Mouse (Mus musculus): ENCODE results near the gene Cecr2. TPM values are rescaled to one million over a fixed set of nuclear protein-coding genes. Genes with fewer than 3 reads are reported as not detected.

The Cecr2 gene
- polyA plus RNA-seq, 1 experiment from 2014 or later, result 7.2 TPM

- Histone ChIP-seq H3K4me3 (ENCODE audit: low read depth, low read length) (no peak overlapping the region), H3K9ac (replicated peaks; ENCODE audit: low read length) (no peak overlapping the region), H3K9me3 (replicated peaks; ENCODE audit: control insufficient read depth, low read length) (no peaks in the 10 kb centered on the region), H3K4me2 (ENCODE audit: low read depth, low read length) (no peak overlapping the region), H3K36me3 (replicated peaks; ENCODE audit: control insufficient read depth, insufficient read depth, low read depth, low read length) (no peaks in the 10 kb centered on the region), H3K27ac (replicated peaks; ENCODE audit: low read depth, low read length) (no peak overlapping the region), H3K4me1 (ENCODE audit: control insufficient read depth, insufficient read depth, low read length) (no peaks in the 10 kb centered on the region), H3K27me3 (ENCODE audit: control insufficient read depth, insufficient read depth, low read length) (no peaks in the 10 kb centered on the region)
- DNase-seq (ENCODE audit: low spot score) (no peak), ATAC-seq (replicated peaks; ENCODE audit: insufficient number of reproducible peaks, low FRiP score, low TSS enrichment, low read depth) (no peak)
- 87% methylated on average over 3 of the region's 3 CpGs for WGBS
Observed at GRCm38 (mm10) chr6:120714806-120715205, 48.6 kb downstream of the Cecr2 start.

GRCm38 (mm10) chr6:120715227-120715626, 49.1 kb downstream of the Cecr2 start:
- Histone ChIP-seq H3K9ac (replicated peaks; ENCODE audit: low read length) (no peak overlapping the region), H3K4me1 (ENCODE audit: control insufficient read depth, insufficient read depth, low read length) (no peaks in the 10 kb centered on the region), H3K4me3 (ENCODE audit: low read depth, low read length) (no peak overlapping the region), H3K27ac (replicated peaks; ENCODE audit: low read depth, low read length) (no peak overlapping the region), H3K9me3 (replicated peaks; ENCODE audit: control insufficient read depth, low read length) (no peaks in the 10 kb centered on the region), H3K27me3 (ENCODE audit: control insufficient read depth, insufficient read depth, low read length) (no peaks in the 10 kb centered on the region), H3K36me3 (replicated peaks; ENCODE audit: control insufficient read depth, insufficient read depth, low read depth, low read length) (no peaks in the 10 kb centered on the region), H3K4me2 (ENCODE audit: low read depth, low read length) (no peak overlapping the region)
- no peak for ATAC-seq (replicated peaks; ENCODE audit: insufficient number of reproducible peaks, low FRiP score, low TSS enrichment, low read depth)
- DNase-seq (ENCODE audit: low spot score), result peak; percentile 54
- WGBS, result 66% methylated on average over 5 of the region's 5 CpGs

GRCm38 (mm10) chr6:120715851-120716250, 49.7 kb downstream of the Cecr2 start:
- Histone ChIP-seq H3K9ac (replicated peaks; ENCODE audit: low read length) (no peak overlapping the region), H3K9me3 (replicated peaks; ENCODE audit: control insufficient read depth, low read length) (no peaks in the 10 kb centered on the region), H3K27ac (replicated peaks; ENCODE audit: low read depth, low read length) (no peak overlapping the region), H3K4me1 (ENCODE audit: control insufficient read depth, insufficient read depth, low read length) (no peaks in the 10 kb centered on the region), H3K36me3 (replicated peaks; ENCODE audit: control insufficient read depth, insufficient read depth, low read depth, low read length) (no peaks in the 10 kb centered on the region), H3K4me3 (ENCODE audit: low read depth, low read length) (no peak overlapping the region), H3K4me2 (ENCODE audit: low read depth, low read length) (no peak overlapping the region), H3K27me3 (ENCODE audit: control insufficient read depth, insufficient read depth, low read length) (no peaks in the 10 kb centered on the region)
- ATAC-seq (replicated peaks; ENCODE audit: insufficient number of reproducible peaks, low FRiP score, low TSS enrichment, low read depth), result no peak
- DNase-seq (ENCODE audit: low spot score), result no peak

- DNase-seq (ENCODE audit: low spot score) (peak; percentile 9), ATAC-seq (replicated peaks; ENCODE audit: insufficient number of reproducible peaks, low FRiP score, low TSS enrichment, low read depth) (0 out of 2 replicates have a peak, but pooled peaks have one; percentile 52)
- Histone ChIP-seq H3K36me3 (replicated peaks; ENCODE audit: control insufficient read depth, insufficient read depth, low read depth, low read length) (no peaks in the 10 kb centered on the region), H3K4me1 (ENCODE audit: control insufficient read depth, insufficient read depth, low read length) (no peaks in the 10 kb centered on the region), H3K4me2 (ENCODE audit: low read depth, low read length) (no peak overlapping the region), H3K27me3 (ENCODE audit: control insufficient read depth, insufficient read depth, low read length) (no peaks in the 10 kb centered on the region), H3K9ac (replicated peaks; ENCODE audit: low read length) (no peak overlapping the region), H3K27ac (replicated peaks; ENCODE audit: low read depth, low read length) (no peak overlapping the region), H3K9me3 (replicated peaks; ENCODE audit: control insufficient read depth, low read length) (no peaks in the 10 kb centered on the region), H3K4me3 (ENCODE audit: low read depth, low read length) (no peak overlapping the region)
- 2% methylated on average over 4 of the region's 4 CpGs for WGBS
Observed at GRCm38 (mm10) chr6:120716531-120716984, 50.4 kb downstream of the Cecr2 start.

- H3K4me3 ChIP-seq (ENCODE audit: low read depth, low read length), result no peak overlapping the region
- H3K36me3 ChIP-seq (replicated peaks; ENCODE audit: control insufficient read depth, insufficient read depth, low read depth, low read length), result no peaks in the 10 kb centered on the region
- H3K27ac ChIP-seq (replicated peaks; ENCODE audit: low read depth, low read length), result no peak overlapping the region
- no peaks in the 10 kb centered on the region for H3K4me1 ChIP-seq (ENCODE audit: control insufficient read depth, insufficient read depth, low read length)
- H3K27me3 ChIP-seq (ENCODE audit: control insufficient read depth, insufficient read depth, low read length), result no peaks in the 10 kb centered on the region
- H3K4me2 ChIP-seq (ENCODE audit: low read depth, low read length), result no peak overlapping the region
- no peak overlapping the region for H3K9ac ChIP-seq (replicated peaks; ENCODE audit: low read length)
- no peaks in the 10 kb centered on the region for H3K9me3 ChIP-seq (replicated peaks; ENCODE audit: control insufficient read depth, low read length)
- DNase-seq (ENCODE audit: low spot score) (no peak), ATAC-seq (replicated peaks; ENCODE audit: insufficient number of reproducible peaks, low FRiP score, low TSS enrichment, low read depth) (no peak)
- WGBS, result 91% methylated on average over 2 of the region's 2 CpGs
Observed at GRCm38 (mm10) chr6:120725986-120726385, 59.8 kb downstream of the Cecr2 start.

- no peaks in the 10 kb centered on the region; the same call in 1 of the 2 replicates for H3K36me3 ChIP-seq (replicated peaks; ENCODE audit: control insufficient read depth, insufficient read depth, low read depth, low read length)
- H3K4me2 ChIP-seq (ENCODE audit: low read depth, low read length), result no peak overlapping the region
- no peak overlapping the region for H3K4me3 ChIP-seq (ENCODE audit: low read depth, low read length)
- H3K9ac ChIP-seq (replicated peaks; ENCODE audit: low read length), result no peak overlapping the region
- ATAC-seq (replicated peaks; ENCODE audit: insufficient number of reproducible peaks, low FRiP score, low TSS enrichment, low read depth) (no peak), DNase-seq (ENCODE audit: low spot score) (no peak)
- H3K4me1 ChIP-seq (ENCODE audit: control insufficient read depth, insufficient read depth, low read length), result no peaks in the 10 kb centered on the region
- H3K27ac ChIP-seq (replicated peaks; ENCODE audit: low read depth, low read length), result no peak overlapping the region
- no peaks in the 10 kb centered on the region for H3K27me3 ChIP-seq (ENCODE audit: control insufficient read depth, insufficient read depth, low read length)
- no peaks in the 10 kb centered on the region for H3K9me3 ChIP-seq (replicated peaks; ENCODE audit: control insufficient read depth, low read length)
- 83% methylated on average over 3 of the region's 3 CpGs for WGBS
Observed at GRCm38 (mm10) chr6:120736011-120736410, 69.8 kb downstream of the Cecr2 start.

- Histone ChIP-seq H3K9ac (replicated peaks; ENCODE audit: low read length) (no peak overlapping the region), H3K36me3 (replicated peaks; ENCODE audit: control insufficient read depth, insufficient read depth, low read depth, low read length) (no peaks in the 10 kb centered on the region), H3K4me3 (ENCODE audit: low read depth, low read length) (no peak overlapping the region), H3K9me3 (replicated peaks; ENCODE audit: control insufficient read depth, low read length) (no peaks in the 10 kb centered on the region), H3K4me2 (ENCODE audit: low read depth, low read length) (no peak overlapping the region), H3K27ac (replicated peaks; ENCODE audit: low read depth, low read length) (no peak overlapping the region), H3K4me1 (ENCODE audit: control insufficient read depth, insufficient read depth, low read length) (no peaks in the 10 kb centered on the region), H3K27me3 (ENCODE audit: control insufficient read depth, insufficient read depth, low read length) (no peaks in the 10 kb centered on the region)
- WGBS, result 85% methylated on average over 3 of the region's 3 CpGs
- ATAC-seq (replicated peaks; ENCODE audit: insufficient number of reproducible peaks, low FRiP score, low TSS enrichment, low read depth), result no peak; the same call in 1 of the 2 replicates
- DNase-seq (ENCODE audit: low spot score), result peak; percentile 72
Observed at GRCm38 (mm10) chr6:120736566-120736965, 70.4 kb downstream of the Cecr2 start.

GRCm38 (mm10) chr6:120743130-120743529, 77.0 kb downstream of the Cecr2 start:
- Histone ChIP-seq H3K27ac (replicated peaks; ENCODE audit: low read depth, low read length) (no peak overlapping the region), H3K9me3 (replicated peaks; ENCODE audit: control insufficient read depth, low read length) (no peaks in the 10 kb centered on the region), H3K36me3 (replicated peaks; ENCODE audit: control insufficient read depth, insufficient read depth, low read depth, low read length) (no peaks in the 10 kb centered on the region), H3K4me1 (ENCODE audit: control insufficient read depth, insufficient read depth, low read length) (no peaks in the 10 kb centered on the region), H3K4me2 (ENCODE audit: low read depth, low read length) (no peak overlapping the region), H3K9ac (replicated peaks; ENCODE audit: low read length) (no peak overlapping the region), H3K4me3 (ENCODE audit: low read depth, low read length) (no peak overlapping the region), H3K27me3 (ENCODE audit: control insufficient read depth, insufficient read depth, low read length) (no peaks in the 10 kb centered on the region)
- WGBS, result 81% methylated on average over 2 of the region's 2 CpGs
- no peak for ATAC-seq (replicated peaks; ENCODE audit: insufficient number of reproducible peaks, low FRiP score, low TSS enrichment, low read depth)
- no peak for DNase-seq (ENCODE audit: low spot score)
